Comparison of ENCODE assay signal across 8 mouse cellular contexts in the genomic region with DNA sequence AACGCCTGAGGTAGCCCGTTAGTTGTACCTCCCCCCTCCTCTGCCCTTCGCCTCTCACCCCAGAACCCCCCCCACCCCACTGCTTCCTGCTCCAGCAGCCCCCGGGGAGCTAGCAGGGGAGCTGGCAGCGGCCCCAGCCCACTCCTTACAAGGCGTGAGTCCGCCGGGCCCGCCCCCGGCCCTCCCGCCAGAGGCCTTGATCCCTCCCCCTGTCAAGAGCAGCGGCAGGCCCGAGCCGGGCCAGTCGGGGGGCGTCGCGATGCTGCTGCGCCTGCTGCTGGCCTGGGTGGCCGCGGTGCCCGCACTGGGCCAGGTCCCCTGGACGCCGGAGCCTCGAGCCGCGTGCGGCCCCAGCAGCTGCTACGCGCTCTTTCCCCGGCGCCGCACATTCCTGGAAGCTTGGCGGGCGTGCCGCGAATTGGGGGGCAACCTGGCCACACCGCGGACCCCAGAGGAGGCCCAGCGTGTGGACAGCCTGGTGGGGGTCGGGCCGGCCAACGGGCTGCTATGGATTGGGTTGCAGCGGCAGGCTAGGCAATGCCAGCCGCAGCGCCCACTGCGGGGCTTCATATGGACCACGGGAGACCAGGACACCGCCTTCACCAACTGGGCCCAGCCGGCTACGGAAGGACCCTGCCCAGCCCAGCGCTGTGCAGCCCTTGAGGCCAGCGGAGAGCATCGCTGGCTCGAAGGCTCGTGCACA. TPM values are rescaled to one million over a fixed set of nuclear protein-coding genes. Genes with fewer than 3 reads are reported as not detected.
DNase-seq lines count a peak whose midpoint lies in the region; ATAC-seq lines count a peak whose summit lies in the region.

A gene (plus strand): TSS at position 212 of the 703 bp plus-strand sequence.

- H3K36me3 ChIP-seq in embryonic facial prominence, embryonic 12.5 days = no peaks in the 10 kb centered on the region
- H3K36me3 ChIP-seq in heart, embryonic 11.5 days (ENCODE audit: control insufficient read depth, insufficient read depth, low read length) = no peaks in the 10 kb centered on the region
- H3K36me3 ChIP-seq in kidney, embryonic 14.5 days (ENCODE audit: control insufficient read depth, insufficient read depth, low read length) = no peaks in the 10 kb centered on the region
- H3K36me3 ChIP-seq in stomach, embryonic 15.5 days = no peaks in the 10 kb centered on the region

- H3K4me1 ChIP-seq in embryonic facial prominence, embryonic 12.5 days = peaks cover 53% of the 10 kb centered on the region
- H3K4me1 ChIP-seq in heart, embryonic 11.5 days (ENCODE audit: control insufficient read depth, insufficient read depth, low read length) = peaks cover 44% of the 10 kb centered on the region
- peaks cover 47% of the 10 kb centered on the region for H3K4me1 ChIP-seq in kidney, embryonic 14.5 days (ENCODE audit: control insufficient read depth, insufficient read depth, low read length)
- peaks cover 52% of the 10 kb centered on the region for H3K4me1 ChIP-seq in stomach, embryonic 15.5 days

- H3K9me3 ChIP-seq in embryonic facial prominence, embryonic 12.5 days = no peaks in the 10 kb centered on the region
- no peaks in the 10 kb centered on the region for H3K9me3 ChIP-seq in heart, embryonic 11.5 days (replicated peaks; ENCODE audit: control insufficient read depth, low read length)
- H3K9me3 ChIP-seq in kidney, embryonic 14.5 days (ENCODE audit: control insufficient read depth, low read length) = no peaks in the 10 kb centered on the region
- no peaks in the 10 kb centered on the region for H3K9me3 ChIP-seq in stomach, embryonic 15.5 days

- peak within 1 kb of the TSS; percentile 59 for H3K4me3 ChIP-seq in embryonic facial prominence, embryonic 12.5 days
- peak within 1 kb of the TSS; percentile 58 for H3K4me3 ChIP-seq in heart, embryonic 11.5 days (ENCODE audit: low read depth, low read length)
- peak within 1 kb of the TSS; percentile 46 for H3K4me3 ChIP-seq in kidney, embryonic 14.5 days (ENCODE audit: low read length)
- H3K4me3 ChIP-seq in stomach, embryonic 15.5 days (replicated peaks) = peak within 1 kb of the TSS; percentile 58

- ATAC-seq in embryonic facial prominence, embryonic 12.5 days (ENCODE audit: insufficient number of reproducible peaks, insufficient read depth, low FRiP score, low TSS enrichment) = peak; percentile 33
- peak; percentile 46 for ATAC-seq in heart, embryonic 11.5 days (replicated peaks; ENCODE audit: insufficient number of reproducible peaks, low FRiP score, low TSS enrichment)
- peak; percentile 41 for ATAC-seq in kidney, embryonic 14.5 days (ENCODE audit: low FRiP score, low TSS enrichment)
- peak; percentile 60; the same call in 1 of the 2 replicates for ATAC-seq in stomach, embryonic 15.5 days (ENCODE audit: insufficient read depth, low FRiP score, low read depth)
- ATAC-seq in monocyte, adult 5-6 weeks (replicated peaks; ENCODE audit: insufficient number of reproducible peaks, low FRiP score, low TSS enrichment, poor library complexity, severe bottlenecking) = no peak

- H3K27ac ChIP-seq in embryonic facial prominence, embryonic 12.5 days = peak within 1 kb of the TSS; percentile 97
- peak within 1 kb of the TSS; percentile 85 for H3K27ac ChIP-seq in heart, embryonic 11.5 days (ENCODE audit: low read depth, low read length)
- H3K27ac ChIP-seq in kidney, embryonic 14.5 days (ENCODE audit: low read depth, low read length) = peak within 1 kb of the TSS; percentile 89
- peak within 1 kb of the TSS; percentile 93 for H3K27ac ChIP-seq in stomach, embryonic 15.5 days

- peak; percentile 27 to 61 for DNase-seq in cerebellum, postnatal 14 days
- DNase-seq in cerebellum, adult 9-10 months = no peak
- peak; percentile 88 for DNase-seq in lung, postnatal 10 days

- peak within 1 kb of the TSS; percentile 86 for H3K4me2 ChIP-seq in embryonic facial prominence, embryonic 12.5 days (replicated peaks)
- peak within 1 kb of the TSS; percentile 94 for H3K4me2 ChIP-seq in heart, embryonic 11.5 days
- peak within 1 kb of the TSS; percentile 52 for H3K4me2 ChIP-seq in kidney, embryonic 14.5 days (replicated peaks; ENCODE audit: low read depth, low read length)
- H3K4me2 ChIP-seq in stomach, embryonic 15.5 days = peak within 1 kb of the TSS; percentile 79

- H3K9ac ChIP-seq in embryonic facial prominence, embryonic 12.5 days = peak within 1 kb of the TSS; percentile 81
- H3K9ac ChIP-seq in heart, embryonic 11.5 days (ENCODE audit: low read depth, low read length) = peak within 1 kb of the TSS; percentile 71
- H3K9ac ChIP-seq in kidney, embryonic 14.5 days (ENCODE audit: low read depth, low read length) = peak within 1 kb of the TSS; percentile 50
- peak within 1 kb of the TSS; percentile 64 for H3K9ac ChIP-seq in stomach, embryonic 15.5 days

- 1% methylated on average over 55 of the region's 56 CpGs for WGBS in embryonic facial prominence, embryonic 12.5 days
- 1% methylated on average over 50 of the region's 56 CpGs for WGBS in heart, embryonic 11.5 days (ENCODE audit: insufficient replicate concordance)
- 2% methylated on average over 49 of the region's 56 CpGs for WGBS in kidney, embryonic 14.5 days
- WGBS in stomach, embryonic 15.5 days = 1% methylated on average over 54 of the region's 56 CpGs

- H3K27me3 ChIP-seq in embryonic facial prominence, embryonic 12.5 days = peaks cover 10% of the 10 kb centered on the region
- H3K27me3 ChIP-seq in heart, embryonic 11.5 days (ENCODE audit: control insufficient read depth, insufficient read depth, low read length) = peaks cover 13% of the 10 kb centered on the region
- H3K27me3 ChIP-seq in kidney, embryonic 14.5 days (ENCODE audit: control insufficient read depth, insufficient read depth, low read length) = peaks cover 9% of the 10 kb centered on the region
- H3K27me3 ChIP-seq in stomach, embryonic 15.5 days (replicated peaks) = peaks cover 5% of the 10 kb centered on the region; the same call in 1 of the 2 replicates

RNA-seq across cellular contexts. Expression of the gene that starts here (rescaled TPM):
- 54.4 and 64.3 TPM in 2 replicates for polyA plus RNA-seq in embryonic facial prominence, embryonic 12.5 days (2016; fragmentation: Nextera tagmentation; extraction: Ambion mirVana)
- polyA plus RNA-seq in heart, embryonic 11.5 days (2014; fragmentation: Nextera tagmentation; extraction: Ambion mirVana) = 24.2 and 27.3 TPM in 2 replicates
- polyA plus RNA-seq in kidney, embryonic 14.5 days (2014; fragmentation: Nextera tagmentation; extraction: Ambion mirVana) = 44.2 and 57.9 TPM in 2 replicates
- polyA plus RNA-seq in stomach, embryonic 15.5 days (2015; fragmentation: Nextera tagmentation; extraction: Ambion mirVana) = 58.4 and 68.3 TPM in 2 replicates
- not detected in 3 replicates for total RNA-seq in monocyte, adult 5-6 weeks (2017)
